Mouse (Mus musculus): Measurements from ENCODE around the gene Exoc6. TPM values are rescaled to one million over a fixed set of nuclear protein-coding genes. Genes with fewer than 3 reads are reported as not detected.
"Not testable (repeated sequence)": the region's sequence is repeated elsewhere in the genome, so short reads cannot be mapped to it uniquely, and the experiment has no call there.

Gene Exoc6
- polyA plus RNA-seq, 1 experiment, result 1.4 TPM

- H3K4me1 ChIP-seq (ENCODE audit: control insufficient read depth), result peaks cover 36% of the 10 kb centered on the region
- no peaks in the 10 kb centered on the region for H3K36me3 ChIP-seq (ENCODE audit: control insufficient read depth)
- TF ChIP-seq TAL1 (IDR thresholded peaks at IDR 0.05; ENCODE audit: low read length) (no peak), GATA1 (IDR thresholded peaks at IDR 0.05; ENCODE audit: low read length) (no peak)
- no peak overlapping the region for H3K4me3 ChIP-seq (replicated peaks)
- H3K27me3 ChIP-seq (ENCODE audit: control insufficient read depth), result no peaks in the 10 kb centered on the region
- H3K9me3 ChIP-seq (ENCODE audit: control insufficient read depth, low read length), result no peaks in the 10 kb centered on the region
Observed at GRCm38 (mm10) chr19:37523280-37524062, 26.7 kb upstream of the Exoc6 start.

- Histone ChIP-seq H3K27me3 (ENCODE audit: control insufficient read depth) (no peaks in the 10 kb centered on the region), H3K4me3 (replicated peaks) (no peak overlapping the region), H3K4me1 (ENCODE audit: control insufficient read depth) (peaks cover 47% of the 10 kb centered on the region), H3K36me3 (ENCODE audit: control insufficient read depth) (no peaks in the 10 kb centered on the region), H3K9me3 (ENCODE audit: control insufficient read depth, low read length) (no peaks in the 10 kb centered on the region)
- TF ChIP-seq TAL1 (IDR thresholded peaks at IDR 0.05; ENCODE audit: low read length) (no peak), GATA1 (IDR thresholded peaks at IDR 0.05; ENCODE audit: low read length) (no peak)
Observed at GRCm38 (mm10) chr19:37525925-37526324, 24.3 kb upstream of the Exoc6 start.

- H3K36me3 ChIP-seq (ENCODE audit: control insufficient read depth), result no peaks in the 10 kb centered on the region
- H3K4me1 ChIP-seq (ENCODE audit: control insufficient read depth), result peaks cover 38% of the 10 kb centered on the region
- TF ChIP-seq TAL1 (IDR thresholded peaks at IDR 0.05; ENCODE audit: low read length), result no peak
- no peak for TF ChIP-seq GATA1 (IDR thresholded peaks at IDR 0.05; ENCODE audit: low read length)
- no peak overlapping the region for H3K4me3 ChIP-seq (replicated peaks)
- H3K9me3 ChIP-seq (ENCODE audit: control insufficient read depth, low read length), result no peaks in the 10 kb centered on the region
- no peaks in the 10 kb centered on the region for H3K27me3 ChIP-seq (ENCODE audit: control insufficient read depth)
Observed at GRCm38 (mm10) chr19:37526768-37527167, 23.4 kb upstream of the Exoc6 start.

GRCm38 (mm10) chr19:37527736-37528135, 22.5 kb upstream of the Exoc6 start:
- H3K4me3 ChIP-seq (replicated peaks); H3K36me3 ChIP-seq (ENCODE audit: control insufficient read depth); H3K27me3 ChIP-seq (ENCODE audit: control insufficient read depth); H3K9me3 ChIP-seq (ENCODE audit: control insufficient read depth, low read length): not testable (repeated sequence)
- H3K4me1 ChIP-seq (ENCODE audit: control insufficient read depth), result peaks cover 36% of the 10 kb centered on the region

GRCm38 (mm10) chr19:37528581-37528980, 21.6 kb upstream of the Exoc6 start:
- no peaks in the 10 kb centered on the region; the same call in 1 of the 2 replicates for H3K27me3 ChIP-seq (ENCODE audit: control insufficient read depth)
- H3K4me3 ChIP-seq (replicated peaks), result no peak overlapping the region
- H3K4me1 ChIP-seq (ENCODE audit: control insufficient read depth), result peaks cover 29% of the 10 kb centered on the region
- no peaks in the 10 kb centered on the region for H3K9me3 ChIP-seq (ENCODE audit: control insufficient read depth, low read length)
- H3K36me3 ChIP-seq (ENCODE audit: control insufficient read depth), result no peaks in the 10 kb centered on the region
- TF ChIP-seq GATA1 (IDR thresholded peaks at IDR 0.05; ENCODE audit: low read length), result no peak
- TF ChIP-seq TAL1 (IDR thresholded peaks at IDR 0.05; ENCODE audit: low read length), result no peak

- no peaks in the 10 kb centered on the region; the same call in 1 of the 2 replicates for H3K27me3 ChIP-seq (ENCODE audit: control insufficient read depth)
- no peaks in the 10 kb centered on the region for H3K9me3 ChIP-seq (ENCODE audit: control insufficient read depth, low read length)
- TF ChIP-seq GATA1 (IDR thresholded peaks at IDR 0.05; ENCODE audit: low read length) (no peak), TAL1 (IDR thresholded peaks at IDR 0.05; ENCODE audit: low read length) (no peak)
- peaks cover 26% of the 10 kb centered on the region for H3K4me1 ChIP-seq (ENCODE audit: control insufficient read depth)
- H3K36me3 ChIP-seq (ENCODE audit: control insufficient read depth), result no peaks in the 10 kb centered on the region
- H3K4me3 ChIP-seq (replicated peaks), result no peak overlapping the region
Observed at GRCm38 (mm10) chr19:37529296-37529695, 20.9 kb upstream of the Exoc6 start.

- Histone ChIP-seq H3K9me3 (ENCODE audit: control insufficient read depth, low read length) (no peaks in the 10 kb centered on the region), H3K4me3 (replicated peaks) (no peak overlapping the region), H3K36me3 (ENCODE audit: control insufficient read depth) (no peaks in the 10 kb centered on the region), H3K27me3 (ENCODE audit: control insufficient read depth) (no peaks in the 10 kb centered on the region; the same call in 1 of the 2 replicates), H3K4me1 (ENCODE audit: control insufficient read depth) (peaks cover 27% of the 10 kb centered on the region)
- TF ChIP-seq GATA1 (IDR thresholded peaks at IDR 0.05; ENCODE audit: low read length) (no peak), TAL1 (IDR thresholded peaks at IDR 0.05; ENCODE audit: low read length) (no peak)
Observed at GRCm38 (mm10) chr19:37529975-37530515, 20.2 kb upstream of the Exoc6 start.

GRCm38 (mm10) chr19:37530601-37531000, 19.6 kb upstream of the Exoc6 start:
- H3K9me3 ChIP-seq (ENCODE audit: control insufficient read depth, low read length), result no peaks in the 10 kb centered on the region
- no peak for TF ChIP-seq GATA1 (IDR thresholded peaks at IDR 0.05; ENCODE audit: low read length)
- TF ChIP-seq TAL1 (IDR thresholded peaks at IDR 0.05; ENCODE audit: low read length), result no peak
- H3K4me3 ChIP-seq (replicated peaks), result no peak overlapping the region
- no peaks in the 10 kb centered on the region; the same call in 1 of the 2 replicates for H3K27me3 ChIP-seq (ENCODE audit: control insufficient read depth)
- no peaks in the 10 kb centered on the region for H3K36me3 ChIP-seq (ENCODE audit: control insufficient read depth)
- peaks cover 29% of the 10 kb centered on the region for H3K4me1 ChIP-seq (ENCODE audit: control insufficient read depth)

GRCm38 (mm10) chr19:37531200-37531845, 18.9 kb upstream of the Exoc6 start:
- no peaks in the 10 kb centered on the region; the same call in 1 of the 2 replicates for H3K27me3 ChIP-seq (ENCODE audit: control insufficient read depth)
- peaks cover 29% of the 10 kb centered on the region for H3K4me1 ChIP-seq (ENCODE audit: control insufficient read depth)
- H3K9me3 ChIP-seq (ENCODE audit: control insufficient read depth, low read length), result no peaks in the 10 kb centered on the region
- TF ChIP-seq GATA1 (IDR thresholded peaks at IDR 0.05; ENCODE audit: low read length), result no peak
- TF ChIP-seq TAL1 (IDR thresholded peaks at IDR 0.05; ENCODE audit: low read length), result no peak
- H3K36me3 ChIP-seq (ENCODE audit: control insufficient read depth), result no peaks in the 10 kb centered on the region
- H3K4me3 ChIP-seq (replicated peaks), result no peak overlapping the region

Measured in erythroblast, embryonic 14.5 days (primary cell).